Mouse (Mus musculus): ENCODE measurements around the gene Pitpnm3.

The Pitpnm3 gene

GRCm38 (mm10) chr11:72049171-72049759, 86.3 kb downstream of the Pitpnm3 start:
- DNase-seq: no peak

GRCm38 (mm10) chr11:72048730-72049129, 86.8 kb downstream of the Pitpnm3 start:
- DNase-seq: no peak

GRCm38 (mm10) chr11:72044231-72044630, 91.3 kb downstream of the Pitpnm3 start:
- no peak for DNase-seq

- no peak for DNase-seq
Measured at GRCm38 (mm10) chr11:72042631-72043030, 92.9 kb downstream of the Pitpnm3 start.

- DNase-seq: peak; percentile 66
Measured at GRCm38 (mm10) chr11:72041768-72042607, 93.6 kb downstream of the Pitpnm3 start, which contains the start of gene Pimreg. Gene Pimreg, plus strand, starts transcription at chr11:72042032.

- no peak for DNase-seq
Measured at GRCm38 (mm10) chr11:72041290-72041767, 94.2 kb downstream of the Pitpnm3 start.

GRCm38 (mm10) chr11:72039599-72040386, 95.8 kb downstream of the Pitpnm3 start:
- no peak for DNase-seq

- peak; percentile 60 for DNase-seq
Measured at GRCm38 (mm10) chr11:72037996-72038395, 97.6 kb downstream of the Pitpnm3 start.

GRCm38 (mm10) chr11:72037409-72037808, 98.2 kb downstream of the Pitpnm3 start, which contains the start of gene Aipl1:
Gene Aipl1, minus strand, starts transcription at chr11:72037509.
- no peak for DNase-seq

GRCm38 (mm10) chr11:72032589-72032988, 103.0 kb downstream of the Pitpnm3 start:
- DNase-seq: no peak

- no peak for DNase-seq
Measured at GRCm38 (mm10) chr11:72032091-72032490, 103.5 kb downstream of the Pitpnm3 start.

- no peak for DNase-seq
Measured at GRCm38 (mm10) chr11:72031353-72031752, 104.2 kb downstream of the Pitpnm3 start.

GRCm38 (mm10) chr11:72029143-72029542, 106.4 kb downstream of the Pitpnm3 start:
- peak; percentile 9 for DNase-seq

GRCm38 (mm10) chr11:72027836-72028235, 107.7 kb downstream of the Pitpnm3 start:
- no peak for DNase-seq

- DNase-seq: no peak
Measured at GRCm38 (mm10) chr11:72026516-72026915, 109.1 kb downstream of the Pitpnm3 start.

GRCm38 (mm10) chr11:72025843-72026242, 109.7 kb downstream of the Pitpnm3 start:
- DNase-seq: peak; percentile 8

GRCm38 (mm10) chr11:72024193-72024781, 111.3 kb downstream of the Pitpnm3 start:
- DNase-seq: peak; percentile 78

GRCm38 (mm10) chr11:72023581-72023980, 112.0 kb downstream of the Pitpnm3 start:
- peak; percentile 9 for DNase-seq

- no peak for DNase-seq
Measured at GRCm38 (mm10) chr11:72022827-72023226, 112.8 kb downstream of the Pitpnm3 start.

GRCm38 (mm10) chr11:72021015-72021414, 114.6 kb downstream of the Pitpnm3 start:
- DNase-seq: no peak

GRCm38 (mm10) chr11:72017253-72017601, 118.4 kb downstream of the Pitpnm3 start:
- no peak for DNase-seq

- no peak for DNase-seq
Measured at GRCm38 (mm10) chr11:72016518-72017252, 118.9 kb downstream of the Pitpnm3 start.
